Mouse (Mus musculus) stomach, adult 2 months (tissue): ENCODE results near the gene Arhgap40. TPM values are rescaled to one million over a fixed set of nuclear protein-coding genes. Genes with fewer than 3 reads are reported as not detected.

Source experiments
- polyA plus RNA-seq: library from polyadenylated mRNA; depleted of rRNA; stranded (reverse); fragments of >200 nt; gene quantifications from 2 replicates; pipeline ENCODE4 v1.2.3, GENCODE M21; 2012; rRNA removed

Arhgap40 gene
- polyA plus RNA-seq, result 4.5 and 6.2 TPM in 2 replicates

DNA sequence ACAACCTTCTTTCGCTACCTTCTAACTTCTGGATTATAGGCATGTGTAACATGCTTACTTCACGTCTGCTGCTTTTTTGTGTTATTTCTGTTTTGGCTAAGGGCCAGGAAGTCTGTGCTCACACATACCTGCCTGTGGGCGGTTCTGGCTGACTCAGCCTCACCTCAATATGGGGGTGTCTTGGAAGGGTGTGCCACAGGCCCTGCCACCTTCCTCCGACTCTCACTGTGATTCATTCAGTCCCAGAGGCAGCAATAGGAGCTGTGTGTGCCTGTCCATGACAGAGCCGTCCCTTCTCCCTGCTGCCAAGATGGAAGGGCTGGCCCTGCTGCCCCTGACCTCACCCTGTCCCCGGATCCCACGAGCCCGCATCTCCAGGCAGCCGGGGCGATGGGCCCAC, at the start of gene Arhgap40:
TSS of gene Arhgap40 (plus strand) at position 269 of the 400 bp plus-strand sequence.

GRCm38 (mm10) chr2:158501836-158502812, 10.5 kb upstream of the Arhgap40 start, which contains the start of gene Adig:
Gene Adig, plus strand, starts transcription at chr2:158502612.

Other genes starting within 250 kb of the Arhgap40 start
- gene Lbp, start 206.3 kb upstream of the Arhgap40 start, polyA plus RNA-seq, result 3.6 and 4.2 TPM in 2 replicates
- gene Snhg11, start 137.2 kb upstream of the Arhgap40 start, polyA plus RNA-seq, result 0.69 and 0.85 TPM in 2 replicates
- 4.4 and 5.1 TPM in 2 replicates for gene Ralgapb, start 102.9 kb upstream of the Arhgap40 start, polyA plus RNA-seq
- 1.1 and 4.1 TPM in 2 replicates for gene Adig, start 10.2 kb upstream of the Arhgap40 start, polyA plus RNA-seq
- not detected in 2 replicates for gene Slc32a1, start 98.0 kb downstream of the Arhgap40 start, polyA plus RNA-seq
- 3.5 and 4.2 TPM in 2 replicates for gene Actr5, start 112.1 kb downstream of the Arhgap40 start, polyA plus RNA-seq
- gene Ppp1r16b, start 152.6 kb downstream of the Arhgap40 start, polyA plus RNA-seq, result 0.48 and 0.60 TPM in 2 replicates